Mouse (Mus musculus) embryonic facial prominence, embryonic 10.5 days (tissue): ENCODE data around the gene Apobr. TPM values are rescaled to one million over a fixed set of nuclear protein-coding genes. Genes with fewer than 3 reads are reported as not detected.

Experiments used
- DNase-seq: peaks from one replicate; pipeline ENCODE4 v3.0.0-alpha.2; 2017; ENCODE audit warnings: low spot score
- H3K27ac ChIP-seq: fragments of 300-500 bp; sonication (generic); replicated peaks from 2 replicates; pipeline ENCODE4 v1.5.1; 2016; ENCODE audit warnings: mild to moderate bottlenecking
- H3K27me3 ChIP-seq: fragments of 300-500 bp; sonication (generic); replicated peaks from 2 replicates; pipeline ENCODE4 v1.6.1; 2016; ENCODE audit warnings: low read depth, mild to moderate bottlenecking; ENCODE audit not compliant: poor library complexity, severe bottlenecking
- H3K36me3 ChIP-seq: fragments of 300-500 bp; sonication (generic); replicated peaks from 2 replicates; pipeline ENCODE4 v1.6.1; 2016; ENCODE audit warnings: mild to moderate bottlenecking, moderate library complexity
- H3K4me1 ChIP-seq: fragments of 300-500 bp; sonication (generic); 2 replicates; pipeline ENCODE4 v1.6.1; 2016
- H3K4me3 ChIP-seq: fragments of 300-500 bp; sonication (generic); 2 replicates; pipeline ENCODE4 v1.5.1; 2016; ENCODE audit warnings: mild to moderate bottlenecking, moderate library complexity
- H3K9me3 ChIP-seq: fragments of 300-500 bp; sonication (generic); 2 replicates; pipeline ENCODE4 v1.6.1; 2016; ENCODE audit warnings: mild to moderate bottlenecking
- WGBS: fragments of 180-500 bp; shearing (Covaris S2); methylation state at CpG from one replicate; pipeline ENCODE4 v1.1.7; 2016; 5-methylcytosine and 5-hydroxymethylcytosine counted together
- polyA plus RNA-seq: library from polyadenylated mRNA; unstranded; fragments of >200 nt; fragmentation: Nextera tagmentation; extraction: Ambion mirVana; gene quantifications from 2 replicates; pipeline ENCODE4 v1.2.1, GENCODE M21; 2016

Gene Apobr
- polyA plus RNA-seq, 1 experiment from 2014 or later = 0.41 TPM

- H3K27me3 ChIP-seq = no peaks in the 10 kb centered on the region
- DNase-seq = no peak
- no peaks in the 10 kb centered on the region for H3K9me3 ChIP-seq
- H3K36me3 ChIP-seq = no peaks in the 10 kb centered on the region
- WGBS = 85% methylated on average over 5 of the region's 5 CpGs
- H3K4me1 ChIP-seq = peaks cover 6% of the 10 kb centered on the region
- H3K27ac ChIP-seq = no peak overlapping the region
- H3K4me3 ChIP-seq = no peak overlapping the region
Observed at GRCm38 (mm10) chr7:126606611-126607010, 21.9 kb downstream of the Apobr start.

- WGBS = 76% methylated on average over 3 of the region's 3 CpGs
Observed at GRCm38 (mm10) chr7:126607064-126607463, 22.3 kb downstream of the Apobr start.

GRCm38 (mm10) chr7:126607796-126608195 lies 23.1 kb downstream of the Apobr start:
- 86% methylated on average over 5 of the region's 5 CpGs for WGBS
- no peak overlapping the region for H3K27ac ChIP-seq
- H3K27me3 ChIP-seq = no peaks in the 10 kb centered on the region
- no peaks in the 10 kb centered on the region for H3K36me3 ChIP-seq
- H3K9me3 ChIP-seq = no peaks in the 10 kb centered on the region
- no peak overlapping the region for H3K4me3 ChIP-seq
- peaks cover 3% of the 10 kb centered on the region; the same call in 1 of the 2 replicates for H3K4me1 ChIP-seq
- no peak for DNase-seq

More at GRCm38 (mm10) chr7:126607064-126607463, 22.3 kb downstream of the Apobr start:
- H3K36me3 ChIP-seq = no peaks in the 10 kb centered on the region
- no peak for DNase-seq
- peaks cover 3% of the 10 kb centered on the region for H3K4me1 ChIP-seq
- H3K27me3 ChIP-seq = no peaks in the 10 kb centered on the region
- H3K27ac ChIP-seq = no peak overlapping the region
- H3K4me3 ChIP-seq = no peak overlapping the region
- no peaks in the 10 kb centered on the region for H3K9me3 ChIP-seq

- H3K36me3 ChIP-seq = no peaks in the 10 kb centered on the region
- WGBS = 73% methylated on average over 3 of the region's 3 CpGs
Observed at GRCm38 (mm10) chr7:126612736-126613135, 28.0 kb downstream of the Apobr start.

GRCm38 (mm10) chr7:126616707-126617106 lies 32.0 kb downstream of the Apobr start:
- H3K36me3 ChIP-seq = no peaks in the 10 kb centered on the region
- H3K4me3 ChIP-seq = no peak overlapping the region
- H3K9me3 ChIP-seq = no peaks in the 10 kb centered on the region
- H3K4me1 ChIP-seq = no peaks in the 10 kb centered on the region
- H3K27me3 ChIP-seq = no peaks in the 10 kb centered on the region
- no peak for DNase-seq
- H3K27ac ChIP-seq = no peak overlapping the region
- WGBS = 77% methylated on average over 3 of the region's 3 CpGs

More at GRCm38 (mm10) chr7:126612736-126613135, 28.0 kb downstream of the Apobr start:
- DNase-seq = no peak
- Histone ChIP-seq H3K27me3 (no peaks in the 10 kb centered on the region), H3K27ac (no peak overlapping the region), H3K4me1 (no peaks in the 10 kb centered on the region), H3K9me3 (no peaks in the 10 kb centered on the region), H3K4me3 (no peak overlapping the region)

DNA sequence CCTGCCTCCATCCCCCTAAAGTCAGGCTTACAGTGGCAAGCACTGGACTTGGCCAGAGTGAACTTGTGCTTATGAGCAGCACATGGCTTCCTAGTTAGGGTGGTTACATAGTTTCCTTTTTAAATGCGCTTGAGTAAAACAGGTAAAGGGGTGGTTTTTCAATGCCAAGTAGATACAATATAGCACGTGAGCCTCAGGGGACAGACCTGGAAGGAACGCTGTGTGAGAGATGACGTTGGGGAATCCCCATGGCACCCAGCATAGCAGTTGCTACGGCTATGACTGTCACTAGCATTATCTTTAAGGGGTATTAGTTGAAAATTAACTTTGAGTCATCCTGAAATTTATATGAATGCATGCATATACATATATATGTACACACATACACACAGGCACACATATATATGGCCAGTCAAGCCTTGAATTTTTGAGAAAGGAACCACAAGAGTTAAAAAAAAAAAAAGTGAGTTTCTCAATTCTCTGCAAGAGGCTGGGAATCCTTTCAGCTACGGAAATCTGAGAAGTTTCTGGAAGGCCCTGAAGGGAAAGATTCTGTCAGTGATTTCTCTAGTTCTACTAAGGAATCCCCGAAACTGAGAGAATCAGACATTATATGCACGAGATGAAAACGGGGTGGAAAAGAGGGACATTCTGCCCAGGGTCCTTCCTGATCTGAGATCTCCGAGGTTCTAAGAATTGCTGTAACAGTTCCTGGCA lies 35.0 kb downstream of the Apobr start:
- no peak for DNase-seq
- H3K27ac ChIP-seq = no peak overlapping the region
- 80% methylated on average over 10 of the region's 10 CpGs for WGBS

DNA sequence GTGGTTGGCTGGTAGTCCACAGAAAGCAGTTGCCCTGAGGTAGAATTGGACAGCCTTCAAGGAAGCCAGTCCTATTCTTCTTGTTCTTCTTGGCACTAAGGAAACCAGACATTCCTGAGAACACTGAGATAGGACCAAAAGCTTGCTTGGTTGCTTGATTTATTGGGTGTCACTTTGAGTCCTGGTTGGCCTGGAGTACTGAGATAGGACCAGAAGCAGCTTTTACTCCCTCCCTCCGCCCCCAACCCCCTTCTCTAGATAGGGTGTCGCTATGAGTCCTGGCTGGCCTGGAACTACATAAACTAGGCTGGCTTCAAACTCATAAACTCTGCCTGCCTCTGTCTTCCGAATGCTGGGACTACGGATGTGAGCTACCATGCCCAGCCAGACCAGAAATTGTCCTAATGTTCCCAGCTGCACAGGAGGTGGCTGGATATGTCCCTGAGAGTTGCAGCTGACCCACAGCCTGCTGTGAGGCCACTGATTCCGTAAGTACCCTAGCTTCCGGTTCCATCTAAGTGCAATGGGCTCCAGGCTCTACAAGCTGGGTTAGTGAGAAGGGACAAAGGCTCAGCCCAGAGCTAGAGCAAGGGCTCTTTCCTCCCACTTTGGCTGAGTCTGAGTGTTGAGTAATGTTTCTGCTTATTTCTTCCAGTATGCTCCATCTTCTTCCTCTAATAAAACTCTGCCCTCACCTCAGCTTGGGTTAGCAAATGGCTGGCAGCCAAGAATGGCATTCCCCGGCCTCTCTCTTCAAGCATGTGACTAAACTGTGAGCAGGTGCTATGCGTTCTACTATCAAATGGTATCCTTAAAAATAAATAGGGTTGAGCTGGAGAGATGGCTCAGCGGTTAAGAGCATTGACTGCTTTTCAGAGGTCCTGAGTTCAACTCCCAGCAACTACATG lies 37.0 kb downstream of the Apobr start:
- H3K4me3 ChIP-seq = no peak overlapping the region
- no peak for DNase-seq
- no peaks in the 10 kb centered on the region for H3K36me3 ChIP-seq
- H3K27me3 ChIP-seq = no peaks in the 10 kb centered on the region
- H3K4me1 ChIP-seq = peaks cover 7% of the 10 kb centered on the region
- no peak overlapping the region for H3K27ac ChIP-seq
- no peaks in the 10 kb centered on the region for H3K9me3 ChIP-seq
- WGBS = 86% methylated on average over 9 of the region's 9 CpGs

More for the DNA sequence above, 35.0 kb downstream of the Apobr start:
- Histone ChIP-seq H3K4me1 (no peaks in the 10 kb centered on the region), H3K36me3 (no peaks in the 10 kb centered on the region), H3K27me3 (no peaks in the 10 kb centered on the region), H3K9me3 (no peaks in the 10 kb centered on the region), H3K4me3 (no peak overlapping the region)

GRCm38 (mm10) chr7:126623381-126623780 lies 38.6 kb downstream of the Apobr start:
- DNase-seq = no peak
- Histone ChIP-seq H3K9me3 (no peaks in the 10 kb centered on the region), H3K4me3 (no peak overlapping the region), H3K36me3 (no peaks in the 10 kb centered on the region), H3K27me3 (no peaks in the 10 kb centered on the region), H3K4me1 (peaks cover 7% of the 10 kb centered on the region), H3K27ac (no peak overlapping the region)
- 92% methylated on average over 1 of the region's 1 CpGs for WGBS

- Histone ChIP-seq H3K4me1 (peaks cover 7% of the 10 kb centered on the region), H3K27ac (no peak overlapping the region), H3K36me3 (no peaks in the 10 kb centered on the region), H3K9me3 (no peaks in the 10 kb centered on the region), H3K4me3 (no peak overlapping the region), H3K27me3 (no peaks in the 10 kb centered on the region)
- WGBS = 66% methylated on average over 16 of the region's 16 CpGs
- no peak for DNase-seq
Observed at GRCm38 (mm10) chr7:126624774-126625173, 40.0 kb downstream of the Apobr start.

DNA sequence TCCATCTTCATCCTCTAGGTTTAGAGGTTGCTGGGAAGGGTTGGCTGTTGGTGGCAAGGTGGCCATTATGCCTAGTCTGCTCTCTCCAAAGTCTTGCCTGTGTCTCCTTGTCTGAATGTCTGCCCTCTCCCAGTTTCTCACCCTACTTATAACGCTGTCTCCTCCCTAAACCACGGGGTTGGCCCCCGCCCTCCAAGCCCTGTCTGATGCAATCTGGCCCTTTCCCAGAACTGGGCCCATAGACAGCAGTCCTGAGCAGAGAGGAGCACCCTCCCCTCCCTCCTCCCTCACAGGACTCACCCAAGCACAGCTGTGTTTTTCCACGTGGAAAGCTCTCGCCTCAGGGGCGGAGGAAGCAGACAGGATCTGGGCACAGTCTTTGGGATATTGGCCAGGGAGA lies 40.6 kb downstream of the Apobr start:
- H3K27ac ChIP-seq = peak overlapping the region; percentile 37; the same call in 1 of the 2 replicates
- WGBS = 59% methylated on average over 6 of the region's 6 CpGs

GRCm38 (mm10) chr7:126625807-126626600 lies 41.3 kb downstream of the Apobr start:
- peaks cover 7% of the 10 kb centered on the region for H3K4me1 ChIP-seq
- H3K27ac ChIP-seq = peak overlapping the region; percentile 37; the same call in 1 of the 2 replicates
- no peak for DNase-seq
- WGBS = 86% methylated on average over 3 of the region's 3 CpGs
- no peaks in the 10 kb centered on the region for H3K36me3 ChIP-seq
- no peak overlapping the region for H3K4me3 ChIP-seq
- H3K27me3 ChIP-seq = no peaks in the 10 kb centered on the region
- H3K9me3 ChIP-seq = no peaks in the 10 kb centered on the region

More for the DNA sequence above, 40.6 kb downstream of the Apobr start:
- no peaks in the 10 kb centered on the region for H3K27me3 ChIP-seq
- no peaks in the 10 kb centered on the region for H3K9me3 ChIP-seq
- peaks cover 7% of the 10 kb centered on the region for H3K4me1 ChIP-seq
- no peaks in the 10 kb centered on the region for H3K36me3 ChIP-seq
- H3K4me3 ChIP-seq = no peak overlapping the region
- no peak for DNase-seq

DNA sequence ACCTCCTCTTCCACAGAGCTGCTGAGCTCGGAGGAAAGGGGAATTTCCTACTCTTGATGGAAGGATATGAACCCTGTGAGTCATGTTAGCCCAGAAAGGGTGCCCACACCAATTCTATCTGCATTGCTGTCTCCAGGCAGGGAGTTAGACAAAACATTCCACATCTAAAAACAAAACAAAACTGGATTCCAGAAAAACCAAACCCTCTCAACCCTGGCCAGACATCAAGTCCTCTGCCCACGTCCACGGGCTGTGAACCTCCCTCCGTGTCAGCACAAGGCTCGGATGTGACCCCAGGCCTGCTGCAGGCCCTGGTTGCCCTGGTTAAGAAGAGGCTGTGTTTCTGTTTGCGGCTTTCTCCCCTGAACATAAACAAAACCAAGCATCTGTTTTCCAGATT lies 43.4 kb downstream of the Apobr start:
- H3K27me3 ChIP-seq = no peaks in the 10 kb centered on the region
- no peak for DNase-seq
- no peak overlapping the region; the same call in 1 of the 2 replicates for H3K27ac ChIP-seq
- H3K4me3 ChIP-seq = no peak overlapping the region
- no peaks in the 10 kb centered on the region for H3K9me3 ChIP-seq
- 64% methylated on average over 6 of the region's 6 CpGs for WGBS
- peaks cover 7% of the 10 kb centered on the region for H3K4me1 ChIP-seq
- H3K36me3 ChIP-seq = no peaks in the 10 kb centered on the region
